Mouse (Mus musculus) liver, embryonic 15.5 days (tissue): ENCODE measurements around the gene Fbxl3. TPM values are rescaled to one million over a fixed set of nuclear protein-coding genes. Genes with fewer than 3 reads are reported as not detected.

Experiments used
- ATAC-seq: fragments of 200-750 bp; cut with Nextera tagmentation; 2 replicates; pipeline ENCODE4 v1.8.0; 2017; ENCODE audit warnings: moderate number of reproducible peaks, mild to moderate bottlenecking, moderate library complexity; ENCODE audit not compliant: insufficient read depth
- H3K27ac ChIP-seq: fragments of 300-500 bp; sonication (generic); replicated peaks from 2 replicates; pipeline ENCODE4 v1.5.1; 2015; ENCODE audit warnings: mild to moderate bottlenecking, inconsistent platforms
- H3K27me3 ChIP-seq: fragments of 300-500 bp; sonication (generic); 2 replicates; pipeline ENCODE4 v1.6.1; 2015; ENCODE audit warnings: mild to moderate bottlenecking, inconsistent platforms
- H3K36me3 ChIP-seq: fragments of 300-500 bp; sonication (generic); replicated peaks from 2 replicates; pipeline ENCODE4 v1.6.1; 2015; ENCODE audit warnings: moderate library complexity, mild to moderate bottlenecking, inconsistent platforms
- H3K4me1 ChIP-seq: fragments of 300-500 bp; sonication (generic); replicated peaks from 2 replicates; pipeline ENCODE4 v1.6.1; 2015; ENCODE audit warnings: inconsistent platforms
- H3K4me2 ChIP-seq: fragments of 300-500 bp; sonication (generic); 2 replicates; pipeline ENCODE4 v1.6.1; 2015; ENCODE audit warnings: moderate library complexity, mild to moderate bottlenecking, inconsistent platforms
- H3K4me3 ChIP-seq: fragments of 300-500 bp; sonication (generic); replicated peaks from 2 replicates; pipeline ENCODE4 v1.5.1; 2015; ENCODE audit warnings: mild to moderate bottlenecking, inconsistent platforms
- H3K9ac ChIP-seq: fragments of 300-500 bp; sonication (generic); 2 replicates; pipeline ENCODE4 v1.6.1; 2015; ENCODE audit warnings: moderate library complexity, mild to moderate bottlenecking, inconsistent platforms
- H3K9me3 ChIP-seq: fragments of 300-500 bp; sonication (generic); replicated peaks from 2 replicates; pipeline ENCODE4 v1.6.1; 2016; ENCODE audit warnings: inconsistent platforms
- WGBS: fragments of 180-500 bp; shearing (Covaris S2); methylation state at CpG from one replicate; pipeline ENCODE4 v1.1.7; 2015; ENCODE audit warnings: mixed read lengths; ENCODE audit not compliant: insufficient replicate concordance; 5-methylcytosine and 5-hydroxymethylcytosine counted together
- polyA plus RNA-seq: library from polyadenylated mRNA; unstranded; fragments of >200 nt; fragmentation: Nextera tagmentation; extraction: Ambion mirVana; gene quantifications from 2 replicates; pipeline ENCODE4 v1.2.1, GENCODE M21; 2015

Gene Fbxl3
- polyA plus RNA-seq, 1 experiment from 2014 or later, result 12.7 TPM

DNA sequence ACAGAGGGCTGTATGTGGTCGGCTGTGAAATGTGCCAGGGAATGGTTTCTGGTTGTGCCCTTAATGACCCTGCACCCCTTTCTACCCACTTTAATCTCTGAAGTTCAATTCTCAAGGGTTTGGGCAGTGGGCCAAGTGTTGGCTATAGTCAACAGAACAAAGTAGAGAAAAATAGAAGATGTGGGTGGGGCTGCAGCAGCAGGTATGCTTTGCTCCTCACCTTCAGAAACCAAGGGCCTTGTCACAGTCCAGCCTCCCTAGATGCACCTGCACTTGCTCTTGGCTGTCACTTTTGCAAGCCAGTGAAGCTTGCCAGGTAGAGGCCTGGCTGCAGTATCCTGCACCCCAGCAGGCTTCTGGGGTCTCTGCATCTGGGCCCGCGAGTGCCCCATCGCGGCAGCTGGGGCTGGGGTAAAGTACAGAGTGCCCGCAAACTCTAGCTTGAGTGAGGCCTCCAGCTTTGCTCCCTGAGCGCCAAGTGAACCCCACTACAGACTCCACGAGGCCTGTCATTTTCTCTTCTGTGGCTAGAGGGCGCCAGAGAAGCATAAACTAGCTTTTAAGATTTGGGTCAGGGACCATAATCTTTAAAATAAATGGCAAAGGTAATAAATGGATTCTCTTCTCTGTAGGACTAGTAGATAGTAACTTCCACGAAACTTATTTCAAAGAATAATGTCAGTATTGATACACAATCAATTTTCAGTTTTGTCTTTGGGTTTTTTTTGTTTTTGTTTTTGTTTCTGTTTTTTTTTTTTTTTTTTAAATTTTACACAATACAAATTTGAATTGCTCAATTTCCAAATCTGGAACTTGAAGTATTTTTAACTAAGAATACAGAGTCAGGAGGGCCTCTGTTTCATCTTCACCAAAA, 33.8 kb downstream of the Fbxl3 start:
- Histone ChIP-seq H3K4me3 (no peak overlapping the region), H3K27me3 (no peaks in the 10 kb centered on the region), H3K4me2 (no peak overlapping the region; the same call in 1 of the 2 replicates), H3K9ac (no peak overlapping the region), H3K4me1 (peaks cover 12% of the 10 kb centered on the region), H3K27ac (no peak overlapping the region), H3K36me3 (no peaks in the 10 kb centered on the region), H3K9me3 (no peaks in the 10 kb centered on the region)
- WGBS, result 11% methylated on average over 10 of the region's 10 CpGs
- no peak for ATAC-seq

DNA sequence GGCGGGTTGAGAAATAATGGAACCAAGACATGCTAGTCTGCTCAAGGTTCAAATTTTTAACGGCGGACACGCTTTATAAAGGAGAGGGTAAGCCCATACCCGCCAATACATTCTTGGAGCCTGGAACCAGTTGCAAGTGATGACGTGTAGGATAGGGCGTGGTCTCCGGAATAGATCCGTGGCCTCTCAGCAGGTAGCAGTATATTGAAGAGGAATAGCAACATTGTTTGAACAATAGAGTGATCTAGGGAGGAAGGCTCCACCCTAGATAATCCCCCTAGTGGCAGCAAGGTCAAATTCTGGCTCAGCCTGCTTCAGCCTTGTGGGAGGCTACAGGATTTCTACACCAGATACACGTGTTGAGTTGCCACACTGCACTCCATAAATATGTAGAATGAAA, 39.9 kb downstream of the Fbxl3 start:
- Histone ChIP-seq H3K27ac (no peak overlapping the region), H3K36me3 (no peaks in the 10 kb centered on the region), H3K4me2 (no peak overlapping the region), H3K9me3 (no peaks in the 10 kb centered on the region), H3K9ac (no peak overlapping the region), H3K4me3 (no peak overlapping the region), H3K27me3 (no peaks in the 10 kb centered on the region), H3K4me1 (no peaks in the 10 kb centered on the region)
- peak; percentile 11; the same call in 1 of the 2 replicates for ATAC-seq
- WGBS, result 66% methylated on average over 10 of the region's 10 CpGs

DNA sequence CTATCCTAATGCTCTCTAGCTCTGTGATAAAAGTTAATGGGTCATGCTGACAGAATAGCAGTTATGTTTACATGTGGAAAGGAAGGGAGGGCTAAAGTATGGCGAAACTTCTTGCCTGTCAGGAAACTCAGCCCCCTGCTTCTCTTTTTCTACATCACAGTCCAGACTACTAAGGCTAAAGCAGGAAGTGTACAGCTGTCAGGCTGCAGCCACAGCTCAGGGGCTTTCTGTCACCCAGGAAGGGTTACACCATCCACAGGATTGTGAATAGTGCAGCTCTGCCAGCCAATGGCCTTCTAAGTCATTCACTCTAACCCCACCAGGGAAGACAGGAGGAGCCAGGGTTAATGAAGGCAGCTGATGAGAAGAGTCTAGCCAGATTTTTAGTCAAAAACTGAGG, 40.4 kb downstream of the Fbxl3 start:
- Histone ChIP-seq H3K9ac (no peak overlapping the region), H3K27me3 (no peaks in the 10 kb centered on the region), H3K36me3 (no peaks in the 10 kb centered on the region), H3K4me3 (no peak overlapping the region), H3K4me1 (no peaks in the 10 kb centered on the region), H3K9me3 (no peaks in the 10 kb centered on the region), H3K4me2 (no peak overlapping the region), H3K27ac (peak overlapping the region; percentile 48; the same call in 1 of the 2 replicates)
- 13% methylated on average over 1 of the region's 1 CpGs for WGBS
- ATAC-seq, result peak; percentile 74

DNA sequence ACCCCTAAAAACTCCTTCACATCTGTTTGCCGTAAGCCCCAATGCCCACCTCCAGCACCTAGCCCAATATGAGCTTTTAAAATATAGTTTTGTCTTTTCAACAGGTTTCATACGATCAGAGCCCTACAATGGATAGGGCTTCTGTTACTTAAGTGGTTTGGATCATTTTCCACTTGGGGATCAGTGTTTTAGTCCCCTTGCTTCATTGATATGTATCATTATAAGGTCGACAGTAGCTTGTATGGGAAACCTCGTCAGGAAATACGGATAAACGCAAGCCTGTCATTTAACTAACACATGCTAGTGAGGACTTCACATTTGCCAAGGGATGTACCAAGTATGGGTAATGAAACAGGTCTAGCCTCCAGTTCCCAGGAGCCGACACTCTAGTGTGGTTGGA, 42.8 kb downstream of the Fbxl3 start:
- Histone ChIP-seq H3K27me3 (no peaks in the 10 kb centered on the region), H3K9ac (no peak overlapping the region), H3K36me3 (no peaks in the 10 kb centered on the region), H3K4me1 (no peaks in the 10 kb centered on the region), H3K27ac (no peak overlapping the region), H3K4me2 (no peak overlapping the region), H3K4me3 (no peak overlapping the region), H3K9me3 (no peaks in the 10 kb centered on the region)
- WGBS, result 68% methylated on average over 7 of the region's 7 CpGs
- no peak for ATAC-seq

DNA sequence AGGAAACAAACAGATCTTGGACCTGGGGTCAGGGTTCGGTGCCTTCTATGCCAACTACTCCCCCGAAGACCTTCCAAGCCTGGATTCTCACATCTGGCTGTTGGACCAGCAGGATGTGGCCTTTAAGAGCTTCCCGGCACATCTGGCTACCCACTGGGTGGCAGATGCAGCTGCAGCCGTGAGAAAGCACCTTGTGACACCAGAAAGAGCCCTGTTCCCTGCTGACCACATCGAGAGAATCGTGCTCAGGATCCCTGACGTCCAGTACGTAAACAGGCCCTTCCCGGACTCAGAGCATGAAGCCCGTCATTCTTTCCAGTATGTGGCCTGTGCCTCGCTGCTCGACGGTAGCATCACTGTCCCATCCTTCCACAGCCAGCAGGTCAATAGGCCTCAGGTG, 44.6 kb downstream of the Fbxl3 start:
- Histone ChIP-seq H3K9ac (no peak overlapping the region), H3K27me3 (no peaks in the 10 kb centered on the region), H3K4me2 (no peak overlapping the region), H3K27ac (no peak overlapping the region), H3K9me3 (no peaks in the 10 kb centered on the region), H3K36me3 (no peaks in the 10 kb centered on the region), H3K4me3 (no peak overlapping the region), H3K4me1 (no peaks in the 10 kb centered on the region)
- ATAC-seq, result no peak
- WGBS, result 76% methylated on average over 13 of the region's 13 CpGs

DNA sequence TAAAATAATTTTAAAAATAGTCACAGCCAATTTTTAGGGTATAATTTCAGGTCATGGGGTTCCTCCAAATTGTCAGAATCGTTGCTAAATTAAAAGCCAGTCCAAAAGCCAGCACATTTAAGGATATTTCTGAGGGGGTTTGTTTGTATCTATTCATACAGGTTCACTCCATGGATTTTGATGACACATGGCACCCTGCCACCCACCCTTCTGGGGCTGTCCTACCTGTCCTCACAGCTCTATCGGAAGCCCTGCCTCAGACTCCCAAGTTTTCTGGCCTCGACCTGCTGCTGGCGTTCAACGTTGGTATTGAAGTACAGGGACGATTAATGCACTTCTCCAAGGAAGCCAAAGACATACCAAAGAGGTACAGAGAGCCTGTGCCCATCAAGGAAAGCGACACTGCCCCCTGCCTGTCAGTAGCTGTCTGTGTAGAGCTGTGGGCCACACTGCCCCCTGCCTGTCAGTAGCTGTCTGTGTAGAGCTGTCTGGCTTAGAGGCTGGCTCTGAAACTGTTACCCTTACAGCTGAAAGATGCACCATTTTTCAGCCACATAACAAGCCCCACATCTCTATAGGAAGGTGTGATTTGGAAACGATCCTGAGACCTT, 48.1 kb downstream of the Fbxl3 start:
- Histone ChIP-seq H3K4me2 (no peak overlapping the region), H3K4me3 (no peak overlapping the region), H3K9ac (no peak overlapping the region), H3K27me3 (no peaks in the 10 kb centered on the region), H3K36me3 (no peaks in the 10 kb centered on the region), H3K9me3 (no peaks in the 10 kb centered on the region), H3K4me1 (peaks cover 7% of the 10 kb centered on the region; the same call in 1 of the 2 replicates), H3K27ac (no peak overlapping the region)
- ATAC-seq, result peak; percentile 79
- WGBS, result 15% methylated on average over 8 of the region's 8 CpGs

DNA sequence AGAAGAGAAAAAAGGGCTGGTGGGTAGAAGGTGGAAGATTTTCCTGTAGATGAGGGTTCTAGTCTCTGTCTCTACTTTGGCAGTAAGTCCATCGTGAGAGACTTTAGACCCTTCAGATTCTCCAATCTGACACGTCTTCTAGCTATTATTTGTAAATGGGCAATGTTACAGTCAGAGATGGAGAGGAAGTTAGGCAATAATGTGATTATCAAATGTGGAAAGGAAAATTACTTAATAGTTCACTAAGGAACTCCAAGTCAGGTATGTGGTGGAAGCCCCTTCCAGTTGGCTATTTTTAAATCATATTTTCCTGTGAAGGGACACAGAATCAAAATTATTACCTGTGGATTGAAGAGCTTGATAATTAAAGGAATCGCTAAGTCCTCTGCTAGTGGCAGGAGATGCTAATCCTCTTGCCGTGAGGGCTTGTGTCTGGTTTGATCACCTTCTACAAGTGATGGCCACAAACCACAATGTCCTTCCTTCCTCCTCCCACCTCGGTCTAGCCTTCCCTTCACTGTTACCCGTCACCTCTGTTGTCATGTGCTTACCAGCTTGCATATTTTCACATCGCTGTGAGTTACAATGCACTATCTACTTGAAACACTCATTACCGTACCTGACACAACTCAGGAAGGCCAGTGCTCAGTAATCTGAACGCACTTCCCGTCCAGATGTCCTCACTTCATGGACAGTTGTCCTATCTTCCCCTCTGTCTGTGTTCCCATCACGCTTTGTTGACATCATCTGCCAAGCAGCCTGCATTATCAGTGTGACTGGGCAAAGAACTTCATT, 50.9 kb downstream of the Fbxl3 start:
- peak; percentile 37; the same call in 1 of the 2 replicates for ATAC-seq
- Histone ChIP-seq H3K4me2 (no peak overlapping the region), H3K36me3 (no peaks in the 10 kb centered on the region), H3K9ac (no peak overlapping the region), H3K4me3 (no peak overlapping the region), H3K9me3 (no peaks in the 10 kb centered on the region), H3K27me3 (no peaks in the 10 kb centered on the region), H3K27ac (no peak overlapping the region), H3K4me1 (peaks cover 7% of the 10 kb centered on the region; the same call in 1 of the 2 replicates)
- 17% methylated on average over 11 of the region's 11 CpGs for WGBS

DNA sequence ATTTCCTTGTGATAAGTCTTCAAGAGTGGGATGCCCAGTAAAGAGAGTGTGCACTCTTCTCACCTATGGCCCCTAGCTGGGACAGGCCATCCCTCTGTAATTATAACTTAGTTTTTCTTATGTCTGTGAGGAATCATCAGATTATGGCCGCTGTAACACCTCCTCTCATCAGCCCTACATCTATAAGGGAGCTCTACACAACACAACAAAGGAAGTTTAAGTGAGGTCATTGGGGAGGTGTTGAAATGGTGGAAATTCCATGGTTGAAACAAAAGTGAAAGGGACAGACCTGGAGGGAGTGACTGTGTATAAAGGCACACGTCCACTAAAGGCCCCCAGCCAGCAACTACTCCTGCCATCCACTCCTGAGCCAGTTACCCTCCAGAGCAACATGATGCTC, 52.7 kb downstream of the Fbxl3 start, which contains the start of gene Acod1:
Gene Acod1 (plus strand): TSS at position 301 of the 400 bp plus-strand sequence.
- no peak within 1 kb of the TSS for H3K27ac ChIP-seq
- H3K4me2 ChIP-seq, result no peak within 1 kb of the TSS
- no peak within 1 kb of the TSS for H3K4me3 ChIP-seq
- H3K9ac ChIP-seq, result no peak within 1 kb of the TSS
- 60% methylated on average over 2 of the region's 2 CpGs for WGBS
- H3K36me3 ChIP-seq, result no peaks in the 10 kb centered on the region
- no peaks in the 10 kb centered on the region for H3K27me3 ChIP-seq
- no peak for ATAC-seq
- peaks cover 7% of the 10 kb centered on the region; the same call in 1 of the 2 replicates for H3K4me1 ChIP-seq
- no peaks in the 10 kb centered on the region for H3K9me3 ChIP-seq

DNA sequence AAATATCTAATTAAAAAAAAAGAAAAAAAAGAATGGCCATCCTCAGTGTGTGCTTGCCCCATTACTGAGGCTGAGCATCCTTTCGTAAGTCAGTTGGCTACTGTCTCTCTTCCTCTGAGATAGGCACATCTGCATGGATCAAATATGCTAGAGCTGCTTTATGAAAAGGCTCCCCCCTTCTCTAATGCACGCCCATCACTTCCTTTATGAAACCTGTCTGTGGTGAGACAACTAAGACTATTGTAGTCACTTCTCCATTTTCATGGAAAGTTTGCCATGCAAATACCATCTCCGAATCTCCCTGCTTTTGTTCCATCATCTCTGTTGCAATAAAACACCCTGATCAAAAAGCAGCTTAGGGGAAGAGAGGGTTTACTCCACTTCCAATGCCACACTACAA, 62.4 kb downstream of the Fbxl3 start:
- H3K27me3 ChIP-seq, result no peaks in the 10 kb centered on the region; the same call in 1 of the 2 replicates
- H3K4me1 ChIP-seq, result no peaks in the 10 kb centered on the region
- H3K9ac ChIP-seq, result no peak overlapping the region
- no peak overlapping the region for H3K27ac ChIP-seq
- H3K4me3 ChIP-seq, result no peak overlapping the region
- no peak for ATAC-seq
- H3K36me3 ChIP-seq, result no peaks in the 10 kb centered on the region
- H3K4me2 ChIP-seq, result no peak overlapping the region
- no peaks in the 10 kb centered on the region for H3K9me3 ChIP-seq
- 53% methylated on average over 3 of the region's 3 CpGs for WGBS

DNA sequence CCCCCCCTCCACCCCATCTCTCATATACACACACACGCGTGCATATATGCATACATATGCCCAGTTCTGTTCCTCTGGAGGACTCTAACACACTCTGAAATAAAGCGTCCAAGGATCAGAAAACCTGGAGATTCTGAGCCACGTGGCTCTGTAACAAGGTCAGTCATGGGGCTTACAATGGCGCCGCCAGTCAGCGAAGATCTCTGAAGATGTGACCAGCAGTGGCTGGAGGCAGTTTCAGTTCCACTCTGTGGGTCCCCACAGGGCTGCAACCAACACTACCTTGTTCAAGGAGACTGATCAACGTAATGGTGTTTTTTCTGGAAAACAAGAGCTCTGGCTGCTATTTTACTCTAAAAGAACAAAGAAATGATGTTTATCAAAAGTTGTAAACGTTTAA, 65.3 kb downstream of the Fbxl3 start:
- no peak for ATAC-seq
- Histone ChIP-seq H3K27me3 (no peaks in the 10 kb centered on the region; the same call in 1 of the 2 replicates), H3K4me1 (no peaks in the 10 kb centered on the region), H3K9ac (no peak overlapping the region), H3K4me2 (no peak overlapping the region), H3K4me3 (no peak overlapping the region), H3K27ac (no peak overlapping the region), H3K36me3 (no peaks in the 10 kb centered on the region), H3K9me3 (no peaks in the 10 kb centered on the region)
- WGBS, result 65% methylated on average over 9 of the region's 9 CpGs
